Mouse (Mus musculus) cerebellum, postnatal 36 days (tissue): ENCODE data around the gene Slit3.

Source experiments
- DNase-seq, 2 experiments: peaks; one replicate each; pipeline ENCODE4 v3.0.0; 2021 to 2022; ENCODE audit warnings: mixed read lengths in 2 of 2

The Slit3 gene

GRCm38 (mm10) chr11:35278128-35278769 is 157.2 kb downstream of the Slit3 start:
- no peak for DNase-seq

GRCm38 (mm10) chr11:35280826-35281225 is 159.8 kb downstream of the Slit3 start:
- DNase-seq, result peak in 1 of 2 experiments; percentile 48

- DNase-seq, result no peak
Observed at GRCm38 (mm10) chr11:35282001-35282632, 161.1 kb downstream of the Slit3 start.

DNA sequence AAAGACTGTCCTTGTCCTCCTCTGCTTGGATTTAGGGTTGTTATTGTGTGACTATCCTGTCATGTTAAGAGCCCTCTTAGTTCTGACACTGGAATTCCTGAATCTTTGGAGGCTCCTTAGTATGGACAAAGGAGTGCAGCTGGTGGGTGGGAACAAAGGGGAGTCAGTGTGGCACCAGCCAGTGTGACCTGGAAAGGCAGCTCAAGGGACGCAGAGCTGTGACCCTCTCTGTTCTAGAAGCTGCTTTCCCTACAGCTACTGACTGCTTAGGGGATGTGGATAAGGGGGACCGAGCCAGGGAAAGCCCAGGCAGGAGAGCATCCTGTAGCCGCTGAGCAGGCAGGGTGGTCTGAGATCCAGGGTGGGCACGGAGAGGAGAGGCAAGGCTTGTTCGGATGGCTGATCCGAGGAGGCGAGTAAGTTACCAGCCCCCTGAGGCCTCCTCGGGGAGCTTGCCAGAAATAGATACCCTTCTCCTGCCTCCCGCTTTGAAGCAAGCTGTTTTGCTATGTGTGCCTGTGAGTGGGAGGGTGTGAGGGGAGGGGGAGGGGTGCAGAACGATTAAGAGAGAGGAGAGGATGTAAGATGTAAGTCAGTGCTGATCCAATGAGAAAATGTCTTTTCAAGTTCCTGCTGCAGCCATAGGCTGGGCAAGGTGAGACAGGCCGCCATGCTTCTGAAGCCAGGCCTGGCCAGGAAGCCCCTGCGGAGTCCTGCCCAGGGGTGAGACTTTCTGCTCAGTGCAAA is 162.0 kb downstream of the Slit3 start:
- peak; percentile 46 to 55 for DNase-seq

- no peak for DNase-seq
Observed at GRCm38 (mm10) chr11:35283767-35284166, 162.7 kb downstream of the Slit3 start.

DNA sequence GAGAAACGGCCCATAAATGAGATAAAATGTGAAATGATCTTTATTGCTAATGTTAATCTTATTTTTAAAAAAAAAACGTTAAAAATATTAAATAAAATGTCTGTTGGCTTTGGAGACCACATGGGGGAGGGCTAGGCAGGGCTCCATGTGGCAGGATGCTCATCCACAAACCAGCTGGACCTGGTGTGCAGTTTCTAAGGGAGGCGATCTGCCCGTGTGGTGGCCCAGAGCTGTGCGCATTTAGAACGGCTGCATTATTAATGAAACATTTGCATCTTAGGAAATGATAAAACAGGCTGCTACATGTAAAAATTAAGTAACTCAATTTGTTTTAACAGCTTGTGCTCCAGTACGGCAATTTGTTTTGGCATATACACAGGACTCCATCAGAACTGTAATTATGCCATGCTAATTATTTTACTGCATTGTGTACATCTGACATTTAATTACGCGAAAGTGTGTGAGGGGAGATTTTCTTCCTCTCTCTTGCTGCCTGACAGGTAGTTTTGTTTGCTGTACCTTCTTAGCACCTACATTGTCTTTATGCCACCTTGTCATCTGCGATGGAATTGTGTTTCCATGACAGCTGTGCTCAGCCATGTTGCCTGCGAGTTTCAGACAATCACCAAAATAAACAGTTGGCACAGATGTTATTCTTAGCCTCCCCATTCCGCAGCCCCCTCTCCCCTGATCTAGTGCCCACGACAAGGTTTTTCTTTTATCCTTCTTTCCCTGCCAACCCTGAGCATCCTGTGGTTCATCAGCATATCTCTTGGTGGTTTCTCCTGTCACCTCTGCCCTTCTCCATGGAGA is 165.8 kb downstream of the Slit3 start:
- peak in 1 of 2 experiments; percentile 38 for DNase-seq

DNA sequence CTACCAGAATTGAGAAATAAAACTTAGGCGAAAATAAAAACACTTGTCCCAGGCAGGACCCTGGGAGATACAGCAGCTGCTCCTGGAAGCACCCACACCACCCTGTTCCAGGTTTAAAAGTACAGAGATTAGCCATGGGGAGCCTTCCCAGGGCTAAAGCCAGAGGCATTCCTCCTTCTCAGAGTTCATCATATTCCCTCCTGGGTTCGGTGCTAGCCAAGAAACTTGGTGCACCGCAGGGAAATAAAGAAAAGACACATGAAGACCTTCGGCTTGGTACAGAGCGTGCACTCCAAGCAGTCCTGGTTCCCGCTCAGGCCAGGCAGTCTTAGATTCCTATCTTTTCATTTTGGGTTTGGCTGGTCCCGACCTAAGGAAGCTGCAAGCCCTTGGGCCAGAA is 167.0 kb downstream of the Slit3 start:
- DNase-seq, result no peak

GRCm38 (mm10) chr11:35288761-35289278 is 167.8 kb downstream of the Slit3 start:
- DNase-seq, result no peak

- no peak for DNase-seq
Observed at GRCm38 (mm10) chr11:35292228-35292747, 171.3 kb downstream of the Slit3 start.

DNA sequence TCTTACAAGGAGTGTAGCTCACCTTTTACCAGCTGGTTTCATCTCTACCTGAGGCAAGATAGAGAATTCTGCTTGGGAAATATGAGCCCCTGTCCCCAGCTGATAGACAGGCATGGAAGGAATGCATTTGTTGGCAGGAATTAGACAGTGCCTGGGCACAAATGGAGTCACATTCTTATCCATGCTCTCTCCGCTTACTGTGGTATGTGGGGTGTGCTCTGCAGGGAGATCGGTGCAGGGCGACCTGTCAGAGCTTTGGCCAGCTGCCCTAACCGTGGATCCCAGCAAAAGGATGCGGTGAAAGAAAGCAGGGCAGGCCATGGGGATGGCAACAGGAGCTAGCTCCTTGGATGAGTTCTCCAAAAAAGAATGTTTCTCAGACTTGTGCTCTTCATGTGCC is 172.2 kb downstream of the Slit3 start:
- peak in 1 of 2 experiments; percentile 36 for DNase-seq

DNA sequence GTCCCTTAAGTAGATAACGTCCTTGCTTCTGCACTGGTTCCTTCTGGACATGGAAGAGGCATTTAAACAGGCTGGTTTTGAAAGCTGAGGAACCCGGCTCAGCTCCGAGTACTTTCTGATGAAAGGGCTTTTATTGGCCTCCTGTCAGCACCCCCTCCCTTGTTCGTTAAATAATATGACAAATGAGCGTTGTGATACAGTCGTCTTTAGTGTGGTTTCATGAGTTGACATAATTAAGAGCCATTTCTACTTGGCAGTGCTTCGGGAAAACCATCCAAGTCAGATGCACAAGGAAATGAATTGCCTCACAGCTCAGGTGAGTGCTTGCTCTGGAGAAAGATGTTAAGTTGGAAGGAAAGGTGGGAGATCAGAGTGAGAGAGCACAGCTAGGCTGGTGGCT is 173.6 kb downstream of the Slit3 start:
- DNase-seq, result no peak

GRCm38 (mm10) chr11:35295162-35295799 is 174.3 kb downstream of the Slit3 start:
- DNase-seq, result no peak

DNA sequence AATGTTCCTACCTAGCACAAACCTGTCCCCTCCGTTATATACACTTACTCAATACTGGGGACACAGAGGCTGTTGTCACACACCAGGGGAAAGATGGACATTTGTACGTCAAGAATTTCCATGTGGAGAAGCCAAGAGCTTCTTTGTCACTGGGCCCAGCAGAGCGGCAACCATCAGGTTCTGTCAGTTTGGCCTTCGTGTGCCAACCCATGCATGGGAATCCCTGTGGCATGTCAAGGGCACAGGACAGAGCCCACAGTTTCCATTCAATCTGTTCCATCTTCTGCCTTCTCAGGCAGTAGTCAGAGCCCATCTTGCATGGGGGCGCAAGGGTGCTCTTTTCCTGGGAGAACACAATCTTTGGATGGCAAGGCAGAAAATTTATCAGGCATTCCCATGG is 175.8 kb downstream of the Slit3 start:
- no peak for DNase-seq

- no peak for DNase-seq
Observed at GRCm38 (mm10) chr11:35297319-35297718, 176.3 kb downstream of the Slit3 start.

- no peak for DNase-seq
Observed at GRCm38 (mm10) chr11:35298526-35298925, 177.5 kb downstream of the Slit3 start.

- DNase-seq, result no peak
Observed at GRCm38 (mm10) chr11:35299857-35300375, 178.9 kb downstream of the Slit3 start.

DNA sequence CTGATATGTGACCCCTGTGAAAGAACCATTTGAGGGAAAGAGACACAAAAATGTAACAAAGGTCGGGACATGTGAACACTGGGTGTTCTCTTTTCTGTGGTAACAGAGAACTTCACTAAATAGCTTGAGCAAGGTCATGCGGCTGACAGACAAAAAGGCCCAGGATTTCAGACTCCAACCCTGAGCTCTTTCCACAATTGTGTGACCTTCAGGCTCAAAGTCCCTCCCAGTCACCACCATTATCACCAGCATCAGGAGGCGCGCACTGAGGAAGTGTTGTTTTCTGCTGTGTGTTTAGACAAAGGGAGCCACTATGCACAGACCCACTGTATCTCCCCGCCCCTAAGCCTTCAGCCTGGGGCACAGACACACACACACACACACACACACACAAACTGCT is 181.2 kb downstream of the Slit3 start:
- no peak for DNase-seq

DNA sequence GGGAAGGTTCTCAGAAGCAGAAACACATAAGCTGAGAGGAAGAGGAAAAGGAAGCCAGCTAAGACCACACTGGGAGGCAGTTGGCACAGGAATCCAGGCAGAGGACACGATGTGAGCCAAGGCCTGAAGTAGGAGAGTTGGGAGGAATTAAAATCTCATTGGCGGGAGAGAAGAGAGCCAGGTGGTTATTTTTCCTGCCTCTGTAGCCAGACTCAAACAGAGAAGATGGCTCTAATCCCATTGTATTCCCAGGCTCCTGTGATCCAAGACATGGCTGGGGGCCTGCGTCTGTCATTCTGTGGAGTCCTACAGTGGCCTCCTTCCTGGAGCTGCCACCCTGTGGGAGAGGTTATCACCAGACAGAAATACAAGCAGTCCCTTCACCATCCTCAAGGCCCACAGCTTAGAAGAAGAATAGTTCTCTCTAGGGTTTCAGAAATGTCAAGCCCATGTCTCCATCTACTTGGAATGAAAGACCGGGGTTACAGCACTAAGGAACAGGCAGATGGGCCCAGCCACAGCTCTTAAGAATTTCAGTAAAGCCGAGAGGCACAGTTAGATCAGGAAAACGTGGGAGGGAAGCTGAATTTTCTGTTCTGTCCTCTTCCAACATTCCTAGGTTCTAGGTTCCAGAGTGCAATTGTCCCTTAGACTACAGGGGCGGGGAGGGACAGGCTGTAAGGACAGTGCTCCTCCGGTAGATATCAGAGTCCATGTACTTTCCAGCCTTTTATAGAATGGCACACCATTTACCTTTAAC is 183.4 kb downstream of the Slit3 start:
- DNase-seq, result peak; percentile 80 to 82

DNA sequence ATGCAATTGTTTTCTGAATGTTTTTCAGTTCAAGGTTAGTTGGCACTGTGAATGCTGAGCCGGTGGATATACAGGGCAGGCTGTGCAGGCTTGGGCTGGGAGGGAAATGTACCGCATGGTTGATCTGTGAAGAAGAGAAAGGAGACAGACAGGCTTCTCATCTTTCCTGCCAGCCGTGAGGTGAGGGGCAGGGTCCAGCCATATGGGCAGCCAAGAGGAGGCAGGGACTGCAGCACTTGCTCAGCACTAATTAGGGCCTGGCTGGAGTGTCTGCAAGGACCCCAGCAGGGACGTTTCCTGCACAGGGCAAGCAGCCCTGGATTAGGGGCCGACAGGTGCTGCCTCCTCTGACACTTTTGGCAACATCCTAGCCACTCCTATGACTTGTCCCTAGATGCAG is 184.1 kb downstream of the Slit3 start:
- DNase-seq, result peak; percentile 79 to 80

DNA sequence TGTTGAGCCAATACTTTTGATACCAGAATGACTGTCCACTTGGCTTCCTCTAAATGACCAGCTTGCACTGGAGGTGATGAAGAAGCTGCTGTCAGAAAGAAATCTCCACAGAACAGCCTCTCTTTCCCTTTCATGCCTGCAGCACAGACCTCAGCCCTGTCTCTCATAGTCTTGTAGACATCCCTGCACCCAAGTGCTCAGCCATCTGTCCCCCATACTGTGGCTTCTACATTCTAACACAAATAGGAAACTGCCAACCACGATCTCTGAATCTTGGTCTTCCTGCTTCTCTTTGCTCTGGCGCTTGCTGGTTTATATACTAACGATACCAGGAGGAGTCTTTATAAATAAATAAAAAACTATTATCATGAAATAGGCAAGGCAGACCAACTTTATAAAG is 184.9 kb downstream of the Slit3 start:
- DNase-seq, result peak; percentile 65 to 66

GRCm38 (mm10) chr11:35306922-35307321 is 185.9 kb downstream of the Slit3 start:
- DNase-seq, result no peak
